Mouse (Mus musculus) heart, adult 8-10 months (tissue): ENCODE results near the gene Gm21981. TPM values are rescaled to one million over a fixed set of nuclear protein-coding genes. Genes with fewer than 3 reads are reported as not detected.
A peak's percentile ranks its signal among the peaks of the same experiment; 100 is the strongest.
"Not testable (repeated sequence)": the region's sequence is repeated elsewhere in the genome, so short reads cannot be mapped to it uniquely, and the experiment has no call there.

ENCODE experiments used
- DNase-seq: peaks from one replicate; pipeline ENCODE4 v3.0.0; 2022; ENCODE audit warnings: low spot score
- total RNA-seq, 4 experiments: library from RNA; stranded (reverse); gene quantifications; 2 replicates each; pipeline ENCODE4 v1.2.4; 2022

The Gm21981 gene
- total RNA-seq, 4 experiments from 2014 or later, result 0.31 to 0.68 (median 0.48) TPM

DNA sequence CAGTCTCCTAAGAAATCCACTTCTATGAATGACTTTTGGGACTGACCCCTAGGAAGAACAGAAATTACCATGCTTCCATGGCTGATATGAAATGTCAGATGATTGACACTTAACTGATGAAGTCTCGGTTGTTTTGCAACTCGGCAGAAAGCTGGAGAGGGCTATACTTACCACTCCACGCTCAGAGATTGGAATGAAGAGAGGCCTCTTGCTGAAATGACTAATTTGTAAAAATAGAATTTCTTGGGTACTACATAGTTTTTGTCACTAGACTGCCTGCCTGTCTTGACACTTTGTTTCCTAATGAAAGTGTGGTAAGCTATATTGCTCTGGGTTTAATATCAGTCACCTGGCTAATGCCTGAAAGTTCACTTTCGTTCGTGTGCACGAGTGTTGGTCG, 29.8 kb downstream of the Gm21981 start:
- DNase-seq, result no peak

DNA sequence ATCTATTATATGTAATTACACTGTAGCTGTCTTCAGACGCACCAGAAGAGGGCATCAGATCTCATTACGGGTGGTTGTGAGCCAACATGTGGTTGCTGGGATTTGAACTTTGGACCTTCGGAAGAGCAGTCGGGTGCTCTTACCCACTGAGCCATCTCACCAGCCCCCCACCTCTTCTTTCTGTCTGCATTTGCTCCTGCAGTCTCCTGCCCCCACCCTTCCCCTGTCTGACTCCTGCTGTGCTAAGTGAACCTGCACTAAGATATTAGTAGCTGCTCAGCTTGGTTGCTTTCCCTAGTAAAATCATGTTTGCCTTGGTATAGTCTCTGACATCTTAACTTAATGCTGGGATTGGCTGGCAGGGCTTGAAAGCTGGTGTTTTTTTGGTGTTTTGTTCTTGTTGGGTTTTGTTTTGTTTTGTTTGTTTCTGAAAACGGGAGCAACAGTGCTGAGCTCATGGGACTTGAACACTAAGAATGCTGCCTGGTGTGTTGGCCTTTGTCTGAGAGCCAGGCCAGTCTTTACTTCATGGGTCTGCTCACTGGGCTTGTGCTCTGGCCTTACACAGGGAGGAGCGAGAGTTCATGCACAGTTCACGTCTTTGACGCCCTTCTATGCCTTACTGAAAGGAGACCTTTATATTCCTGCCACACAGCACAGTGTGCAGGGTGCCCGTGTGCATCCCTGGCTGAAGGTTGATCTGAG, 31.1 kb downstream of the Gm21981 start:
- DNase-seq, result no peak

DNA sequence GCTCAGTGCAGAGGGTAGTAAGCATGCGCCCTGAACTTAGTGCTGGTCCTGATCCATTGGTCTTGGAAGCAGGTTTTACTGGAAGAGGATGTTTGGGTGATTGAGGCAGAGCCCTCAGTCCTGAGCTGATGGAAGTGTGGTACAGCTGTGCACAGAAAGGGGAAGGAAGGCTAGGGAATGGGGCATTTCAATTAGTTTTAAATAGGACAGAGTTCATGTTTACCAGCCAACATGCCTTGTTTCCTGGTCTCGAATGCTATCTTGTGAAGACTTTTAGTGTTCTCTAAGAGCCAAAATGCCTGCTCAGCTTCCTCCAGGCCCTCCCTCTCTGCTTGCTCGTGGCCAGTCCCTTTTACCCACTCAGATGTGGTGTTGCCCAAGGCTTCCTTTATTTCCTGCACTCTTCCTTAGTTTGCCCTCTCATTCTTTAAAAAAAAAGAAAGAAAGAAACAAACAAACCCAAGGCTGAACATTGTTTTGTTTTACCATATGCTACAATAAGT, 35.5 kb downstream of the Gm21981 start:
- DNase-seq, result peak; percentile 6

- DNase-seq, result no peak
These were observed 36.4 kb downstream of the Gm21981 start for GRCm38 (mm10) chr17:47657901-47658300.

GRCm38 (mm10) chr17:47655697-47656096, 38.6 kb downstream of the Gm21981 start:
- no peak for DNase-seq

DNA sequence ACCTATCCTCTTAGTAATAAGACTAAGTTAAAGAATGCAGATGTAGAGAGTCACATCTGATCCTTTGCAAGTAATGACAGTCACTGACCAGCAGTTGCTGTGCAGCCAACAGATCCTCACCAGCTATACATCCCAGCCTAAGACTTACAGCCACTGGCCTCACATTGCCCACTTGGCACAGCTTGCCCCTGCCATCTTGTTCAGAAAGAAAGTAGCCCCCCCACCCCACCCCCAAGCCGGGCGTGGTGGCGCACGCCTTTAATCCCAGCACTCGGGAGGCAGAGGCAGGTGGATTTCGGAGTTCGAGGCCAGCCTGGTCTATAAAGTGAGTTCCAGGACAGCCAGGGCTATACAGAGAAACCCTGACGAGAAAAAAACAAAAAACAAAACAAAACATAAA, 39.9 kb downstream of the Gm21981 start:
- DNase-seq, result not testable (repeated sequence)

DNA sequence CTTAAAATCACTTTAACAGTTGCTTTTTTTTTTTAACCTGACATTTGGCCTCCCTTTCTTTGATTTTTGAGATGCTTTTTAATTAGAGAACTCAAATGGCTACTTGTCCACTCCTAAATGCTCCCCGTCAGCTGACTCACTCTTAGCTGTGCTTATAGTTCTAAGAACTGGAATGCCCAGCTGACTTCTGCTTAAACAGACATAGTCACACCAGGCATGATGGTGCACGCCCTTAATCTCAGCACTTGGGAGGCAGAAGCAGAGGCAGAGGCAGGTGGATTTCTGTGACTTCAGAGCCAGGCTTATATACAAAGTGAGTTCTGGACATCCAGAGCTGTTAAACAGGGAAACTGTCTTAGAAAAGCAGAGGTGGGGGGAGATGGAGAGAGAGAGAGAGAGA, 42.3 kb downstream of the Gm21981 start:
- DNase-seq, result no peak

DNA sequence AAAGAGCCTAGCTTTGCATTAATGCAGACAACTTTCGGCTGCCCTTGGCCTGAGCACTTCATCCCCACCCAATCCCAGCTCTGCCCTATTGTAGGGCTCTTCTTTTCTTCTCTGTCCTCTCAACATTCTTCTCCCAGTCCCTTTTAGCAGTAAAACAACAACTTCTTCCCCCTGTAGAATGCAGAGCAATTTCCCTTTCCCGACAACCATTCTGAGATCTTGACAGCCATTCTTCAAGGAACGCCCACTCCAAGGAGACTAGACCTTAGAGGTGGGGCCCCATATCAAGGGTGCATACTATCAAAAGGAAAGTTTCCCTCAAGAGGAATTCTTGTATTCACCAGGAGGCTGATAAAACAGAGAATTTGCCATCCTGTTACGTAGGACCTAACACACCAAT, 45.3 kb downstream of the Gm21981 start:
- no peak for DNase-seq

- DNase-seq, result peak; percentile 42
These were observed 47.6 kb downstream of the Gm21981 start for GRCm38 (mm10) chr17:47646683-47647082.

DNA sequence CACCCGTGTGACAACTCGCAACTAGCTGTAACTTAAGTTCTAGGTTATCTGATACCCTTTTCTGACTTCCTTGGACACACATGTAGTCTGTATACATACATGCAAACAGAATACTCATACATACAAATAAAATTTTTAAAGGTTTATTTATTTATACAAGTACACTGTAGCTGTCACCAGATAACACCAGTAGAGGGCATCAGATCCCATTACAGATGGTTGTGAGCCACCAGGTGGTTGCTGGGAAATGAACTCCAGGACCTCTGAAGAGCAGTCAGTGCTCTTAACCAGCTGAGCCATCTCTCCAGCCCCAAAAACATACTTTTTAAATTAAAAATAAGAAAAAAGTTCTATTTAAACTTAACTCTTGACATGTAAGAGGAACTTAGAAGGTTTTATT, 51.3 kb downstream of the Gm21981 start:
- no peak for DNase-seq

Other genes with a start within 250 kb of the Gm21981 start
- gene Taf8, start 192.2 kb downstream of the Gm21981 start, total RNA-seq, result 10 to 100 TPM in 2 of 4 experiments, 1 to 10 TPM in 2; 9.1 to 12.5 (median 10.4) TPM
- 10 to 100 TPM; 74.4 to 82.2 (median 75.2) TPM for gene Ccnd3, start 189.4 kb downstream of the Gm21981 start, total RNA-seq
- gene Bysl, start 83.0 kb downstream of the Gm21981 start, total RNA-seq, result 10 to 100 TPM; 14.2 to 16.9 (median 15.9) TPM
- gene Med20, start 82.9 kb downstream of the Gm21981 start, total RNA-seq, result 10 to 100 TPM; 15.7 to 19.9 (median 18.1) TPM
- 1 to 10 TPM in 3 of 4 experiments, under 1 TPM in 1; 0.35 to 5.1 (median 2.0) TPM for gene Gm20517, start 82.9 kb downstream of the Gm21981 start, total RNA-seq
- 1 to 10 TPM; 3.4 to 4.6 (median 3.7) TPM for gene Usp49, start 63.8 kb downstream of the Gm21981 start, total RNA-seq
- gene Tomm6, start 6.1 kb downstream of the Gm21981 start, total RNA-seq, result 100 to 1,000 TPM; 103 to 121 (median 114) TPM
- gene Frs3, start 5.4 kb downstream of the Gm21981 start, total RNA-seq, result 1 to 10 TPM; 4.8 to 7.5 (median 4.9) TPM
- 1 to 10 TPM; 3.0 to 5.6 (median 3.7) TPM for gene Prickle4, start 281 bp upstream of the Gm21981 start, total RNA-seq
- gene Pgc, start 32.4 kb upstream of the Gm21981 start, total RNA-seq, result not detected
- gene Tfeb, start 42.6 kb upstream of the Gm21981 start, total RNA-seq, result 10 to 100 TPM; 36.9 to 42.6 (median 39.1) TPM
- gene Mdfi, start 140.2 kb upstream of the Gm21981 start, total RNA-seq, result 1 to 10 TPM; 1.7 to 2.2 (median 1.9) TPM
- 10 to 100 TPM; 10.2 to 12.7 (median 10.5) TPM for gene Foxp4, start 230.2 kb upstream of the Gm21981 start, total RNA-seq